Mouse (Mus musculus): ENCODE measurements at regions not wholly inside any gene's neighbourhood (a gene's known extent, or its start where the extent isn't known, plus 50 kb on each side); places are given as distances from the start of the nearest gene placed in this dataset.

- no peak for DNase-seq
Observed at GRCm38 (mm10) chr11:31531416-31531815, 140.3 kb downstream of the Bod1 start.

GRCm38 (mm10) chr11:31530851-31531250 is 140.8 kb downstream of the Bod1 start:
- DNase-seq = no peak

- no peak for DNase-seq
Observed at GRCm38 (mm10) chr11:31529686-31530085, 142.0 kb downstream of the Bod1 start.

- DNase-seq = no peak
Observed at GRCm38 (mm10) chr11:31524708-31525107, 147.0 kb downstream of the Bod1 start.

GRCm38 (mm10) chr11:31524065-31524618 is 147.5 kb downstream of the Bod1 start:
- DNase-seq = no peak

GRCm38 (mm10) chr11:31522127-31522526 is 149.6 kb downstream of the Bod1 start:
- DNase-seq = no peak

GRCm38 (mm10) chr11:31520909-31521308 is 150.8 kb downstream of the Bod1 start:
- no peak for DNase-seq

GRCm38 (mm10) chr11:31503239-31503916 is 133.5 kb upstream of the Stc2 start:
- DNase-seq = no peak

- no peak for DNase-seq
Observed at GRCm38 (mm10) chr11:31485429-31485828, 115.6 kb upstream of the Stc2 start.

GRCm38 (mm10) chr11:31481057-31481340 is 111.1 kb upstream of the Stc2 start:
- peak in 1 of 2 experiments; percentile 32 for DNase-seq

GRCm38 (mm10) chr11:31480225-31481056 is 110.6 kb upstream of the Stc2 start:
- DNase-seq = peak; percentile 25 to 53

- no peak for DNase-seq
Observed at GRCm38 (mm10) chr11:31477763-31478162, 107.9 kb upstream of the Stc2 start.

- DNase-seq = no peak
Observed at GRCm38 (mm10) chr11:31477104-31477503, 107.2 kb upstream of the Stc2 start.

- DNase-seq = no peak
Observed at GRCm38 (mm10) chr11:31473017-31473416, 103.1 kb upstream of the Stc2 start.

GRCm38 (mm10) chr11:31470681-31471414 is 101.0 kb upstream of the Stc2 start:
- DNase-seq = no peak

GRCm38 (mm10) chr11:31464844-31465243 is 95.0 kb upstream of the Stc2 start:
- no peak for DNase-seq

GRCm38 (mm10) chr11:31462440-31462839 is 92.6 kb upstream of the Stc2 start:
- no peak for DNase-seq

GRCm38 (mm10) chr11:31461824-31462223 is 92.0 kb upstream of the Stc2 start:
- DNase-seq = no peak

- DNase-seq = no peak
Observed at GRCm38 (mm10) chr11:31461348-31461747, 91.5 kb upstream of the Stc2 start.

- no peak for DNase-seq
Observed at GRCm38 (mm10) chr11:31427374-31427773, 57.5 kb upstream of the Stc2 start.
